Mouse (Mus musculus) left cerebral cortex, adult 2 months (tissue): ENCODE results near the gene Ptprf. TPM values are rescaled to one million over a fixed set of nuclear protein-coding genes. Genes with fewer than 3 reads are reported as not detected.

Source experiments
- DNase-seq, 2 experiments: peaks; one replicate each; pipeline ENCODE4 v3.0.0; 2021 to 2022; ENCODE audit warnings: low spot score in 2 of 2, mixed read lengths in 1 of 2; ENCODE audit errors: extremely low spot score in 1 of 2
- H3K27ac ChIP-seq: fragments of 200-600 bp; 2 replicates; pipeline ENCODE4 v1.8.1; 2022
- H3K4me3 ChIP-seq: fragments of 200-600 bp; 2 replicates; pipeline ENCODE4 v1.8.1; 2022
- CTCF ChIP-seq: fragments of 200-600 bp; IDR thresholded peaks from 2 replicates; pipeline ENCODE4 v1.8.1; 2022; ENCODE audit warnings: antibody characterized with exemption, mild to moderate bottlenecking, moderate library complexity
- intact Hi-C: fragments of 180-260 bp; cut with DNase I; formaldehyde crosslinking; loops from one replicate; pipeline ENCODE4 v1.15.1; 2025
- total RNA-seq, 2 experiments: library from RNA; stranded (reverse); gene quantifications; 2 replicates each; pipeline ENCODE4 v1.2.3; 2021

The Ptprf gene
- total RNA-seq, 2 experiments from 2014 or later: 118 to 119 TPM

DNA sequence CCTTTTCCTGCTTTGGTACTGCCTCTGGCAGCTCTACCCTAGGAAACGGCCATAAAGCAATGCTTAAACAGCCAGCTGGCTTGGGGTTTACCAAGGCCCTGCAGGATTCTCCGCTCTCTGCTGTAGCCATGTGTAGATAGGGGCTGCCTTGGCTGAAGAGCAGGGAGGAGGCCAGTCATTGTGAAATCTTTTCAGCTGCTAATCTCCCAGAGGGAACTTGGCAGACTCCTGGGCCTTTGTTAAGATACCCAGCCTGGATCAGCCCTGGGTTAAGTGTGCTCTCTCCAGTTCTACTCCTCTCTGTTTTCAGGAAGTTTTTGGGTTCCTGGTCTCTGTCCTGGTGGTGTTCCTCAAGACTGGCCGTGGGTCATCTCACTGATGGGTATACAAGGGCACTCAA is 43.9 kb downstream of the Ptprf start:
- no peak for TF ChIP-seq CTCF
- no peak for DNase-seq
- no peak overlapping the region for H3K4me3 ChIP-seq
- intact Hi-C loops: no loop called here
- H3K27ac ChIP-seq: no peak overlapping the region

DNA sequence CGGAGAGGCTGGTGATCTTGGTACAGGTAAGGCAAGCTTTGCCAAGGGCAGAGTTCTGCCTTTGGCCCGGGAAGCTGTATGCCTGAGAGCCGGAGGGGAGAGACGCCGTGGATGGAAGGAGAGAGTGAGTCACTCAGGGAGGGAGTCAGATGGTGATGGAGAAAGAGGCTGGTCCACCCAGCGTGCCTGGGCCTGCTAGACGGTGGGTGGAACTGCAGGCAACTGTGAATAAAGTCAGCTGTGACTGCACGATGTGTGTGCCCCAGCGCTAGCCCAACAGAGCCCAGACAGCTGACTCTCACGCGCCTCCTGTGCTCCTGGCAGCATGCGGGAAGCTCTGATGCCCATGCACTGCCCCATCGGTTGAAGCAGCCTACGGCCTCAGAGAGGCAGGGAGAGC is 45.4 kb downstream of the Ptprf start:
- intact Hi-C loops: no loop called here
- Histone ChIP-seq H3K27ac (peak overlapping the region; percentile 4; the same call in 1 of the 2 replicates), H3K4me3 (no peak overlapping the region)
- DNase-seq: peak; percentile 52 to 65
- no peak for TF ChIP-seq CTCF

DNA sequence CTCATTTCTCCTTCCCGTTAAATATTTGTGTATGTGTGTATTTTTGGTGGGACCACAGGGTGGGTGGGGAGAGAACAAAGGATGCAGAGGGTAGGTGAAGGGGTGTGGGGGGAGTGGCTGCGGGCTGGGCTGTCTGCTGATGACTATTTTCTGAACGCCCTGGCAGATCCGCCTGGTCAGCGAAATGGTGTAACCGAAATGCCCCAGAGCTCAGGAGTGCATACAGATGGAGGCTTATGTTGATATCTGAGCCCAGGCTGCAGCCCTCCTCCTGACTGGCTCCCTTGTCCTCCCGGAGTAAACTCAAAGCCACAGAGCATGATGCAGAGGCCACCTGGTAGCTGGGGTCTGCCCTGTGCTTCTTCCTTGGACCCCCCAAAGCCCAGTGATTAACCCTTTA is 47.4 kb downstream of the Ptprf start:
- H3K4me3 ChIP-seq: no peak overlapping the region
- DNase-seq: no peak
- TF ChIP-seq CTCF: no peak
- intact Hi-C loops: no loop called here
- no peak overlapping the region for H3K27ac ChIP-seq

DNA sequence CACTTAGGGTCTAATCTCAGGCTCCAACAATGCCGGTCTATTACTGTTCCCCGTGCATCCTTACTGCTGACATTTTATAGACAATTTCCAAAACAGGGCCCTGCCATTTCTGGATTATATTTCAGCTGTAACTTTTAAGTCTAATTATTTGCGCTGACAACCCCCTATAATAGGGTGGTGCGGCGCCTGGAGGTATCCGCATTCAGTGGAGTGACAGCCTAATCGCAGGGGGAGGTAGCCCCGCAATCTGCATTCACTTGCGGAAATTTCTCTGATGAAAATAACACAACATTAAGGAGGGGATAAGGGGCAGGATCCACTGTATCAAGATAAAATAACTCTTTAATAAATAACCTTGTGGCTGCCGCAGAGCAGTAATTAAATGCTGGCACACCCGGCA is 47.9 kb downstream of the Ptprf start:
- Histone ChIP-seq H3K27ac (no peak overlapping the region), H3K4me3 (no peak overlapping the region)
- intact Hi-C loops: no loop called here
- no peak for DNase-seq
- no peak for TF ChIP-seq CTCF

DNA sequence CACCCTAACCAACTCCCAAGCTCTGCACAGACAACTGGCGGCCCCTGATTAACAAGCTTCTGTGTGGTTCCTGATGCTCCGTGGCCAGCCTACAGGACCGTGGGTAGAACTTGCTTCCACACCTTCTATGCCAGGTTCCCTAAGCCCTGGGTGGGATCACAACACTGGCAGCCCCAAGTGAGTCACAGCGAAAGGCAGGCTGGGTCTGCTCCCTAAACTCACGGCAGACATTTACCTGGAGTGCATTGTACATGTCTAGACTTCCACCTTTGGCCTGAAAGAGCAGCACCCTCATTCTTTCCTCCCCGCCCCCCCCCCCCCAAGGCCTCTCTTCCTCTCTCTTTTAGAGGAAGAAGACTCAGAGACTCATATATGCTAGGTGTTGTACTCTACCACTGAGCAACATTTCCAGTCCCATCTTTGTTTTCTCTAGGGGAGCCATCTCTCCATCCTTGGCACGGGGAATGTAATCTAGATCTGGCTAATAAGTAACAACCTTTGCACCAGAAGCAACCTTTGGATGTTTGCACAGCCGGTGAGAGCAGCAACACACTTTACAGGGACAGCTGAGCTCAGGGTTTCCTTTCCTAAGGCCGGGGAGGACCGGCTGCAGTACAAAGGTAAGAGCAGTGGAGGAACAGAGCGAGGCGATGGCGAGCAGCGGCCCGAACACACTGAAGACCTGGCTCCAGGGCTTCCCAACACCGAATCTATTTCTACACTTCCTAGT is 51.1 kb downstream of the Ptprf start:
- intact Hi-C loops: no loop called here
- H3K4me3 ChIP-seq: no peak overlapping the region
- no peak for TF ChIP-seq CTCF
- no peak for DNase-seq
- H3K27ac ChIP-seq: no peak overlapping the region

DNA sequence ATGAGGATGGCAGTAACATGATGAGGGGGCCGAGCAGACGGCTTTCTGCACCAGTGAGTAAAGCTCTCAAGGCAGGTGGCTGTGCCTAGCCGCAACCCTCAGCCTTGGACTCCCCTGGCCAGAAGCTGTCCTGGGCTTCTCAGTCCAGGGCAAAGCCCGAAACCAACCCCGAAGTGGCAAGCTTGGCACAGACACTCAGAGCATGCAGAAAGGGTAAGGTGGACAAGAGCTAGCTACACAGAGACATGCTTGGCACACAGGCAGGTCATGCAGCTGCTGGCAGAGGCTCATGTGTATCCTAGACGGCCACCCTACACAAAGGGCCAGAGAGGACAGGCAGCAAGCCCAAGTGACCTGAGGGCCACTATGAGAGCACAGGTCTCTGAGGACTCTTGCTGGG is 52.5 kb downstream of the Ptprf start:
- no peak for TF ChIP-seq CTCF
- intact Hi-C loops: no loop called here
- no peak for DNase-seq
- Histone ChIP-seq H3K4me3 (no peak overlapping the region), H3K27ac (no peak overlapping the region)

DNA sequence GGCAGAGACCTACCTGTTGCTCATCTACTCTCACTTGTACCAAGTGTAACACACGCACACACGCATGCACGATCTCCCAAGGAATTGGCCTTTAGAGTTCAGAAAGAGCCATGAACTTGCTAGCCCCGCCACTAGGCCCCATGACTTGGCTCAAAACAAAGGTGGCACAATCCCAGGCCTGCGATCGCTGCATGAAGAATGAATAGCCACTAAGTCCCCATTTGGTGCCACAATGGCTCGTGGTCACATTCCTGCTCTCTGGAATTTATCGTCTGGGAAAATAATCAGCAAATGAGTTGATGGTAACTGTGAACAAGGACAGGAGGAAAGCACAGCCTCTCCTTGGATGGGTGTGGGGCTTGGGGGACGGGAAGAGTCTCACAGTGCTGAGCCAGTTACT is 54.3 kb downstream of the Ptprf start:
- TF ChIP-seq CTCF: no peak
- Histone ChIP-seq H3K27ac (no peak overlapping the region), H3K4me3 (no peak overlapping the region)
- DNase-seq: no peak
- intact Hi-C loops: no loop called here

DNA sequence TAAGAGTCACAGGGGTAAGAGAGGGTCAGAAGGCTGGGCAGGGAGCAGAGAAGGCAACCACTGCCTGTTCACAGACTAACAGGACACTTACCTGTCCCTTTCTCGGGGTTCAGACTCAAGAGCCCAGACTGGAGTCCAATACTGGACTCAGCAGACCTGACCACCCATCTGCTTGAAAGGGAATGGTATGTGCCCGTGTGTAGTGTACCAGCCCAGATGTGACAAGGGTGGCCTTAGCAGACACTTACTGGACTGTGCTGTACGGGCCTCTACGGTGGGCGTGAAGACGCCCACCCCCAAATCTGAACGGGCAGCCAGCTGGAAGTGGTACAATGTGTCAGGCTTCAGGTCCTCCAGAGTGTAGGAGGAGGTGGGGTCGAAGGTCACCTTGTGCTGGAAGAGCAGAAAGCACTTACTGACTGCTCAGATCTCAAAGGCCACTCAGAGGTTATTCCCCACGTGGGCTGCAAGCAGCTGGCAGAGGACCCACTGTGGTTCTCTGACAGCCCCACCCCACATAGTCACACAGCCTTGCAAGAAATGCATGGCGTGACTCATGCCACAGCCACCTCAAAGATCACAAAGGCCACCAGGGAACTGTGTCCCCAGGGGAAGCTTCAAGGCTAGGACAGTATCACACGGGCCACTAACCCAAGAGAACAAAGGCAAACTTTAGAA is 56.4 kb downstream of the Ptprf start:
- no peak for DNase-seq
- Histone ChIP-seq H3K27ac (no peak overlapping the region), H3K4me3 (no peak overlapping the region)
- intact Hi-C loops: no loop called here
- TF ChIP-seq CTCF: no peak

DNA sequence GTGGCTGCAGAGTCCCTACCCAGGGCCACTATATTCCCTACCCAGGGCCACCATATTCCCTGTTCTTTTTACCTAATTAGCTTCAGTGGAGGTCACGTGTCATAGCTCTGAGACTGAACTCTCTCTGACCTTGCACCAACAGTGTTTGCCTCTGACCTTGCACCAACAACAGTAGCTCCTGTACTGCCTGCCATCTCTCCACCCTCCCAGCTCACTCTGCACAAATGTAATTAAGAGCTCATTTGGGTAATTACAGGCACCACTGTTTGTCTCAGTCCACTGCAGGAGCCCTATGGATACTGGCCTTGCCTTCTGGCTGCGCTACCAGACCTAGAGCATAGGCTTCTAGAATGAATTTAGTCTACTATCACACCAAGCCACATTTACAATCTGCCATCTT is 57.3 kb downstream of the Ptprf start:
- H3K27ac ChIP-seq: no peak overlapping the region
- intact Hi-C loops: no loop called here

DNA sequence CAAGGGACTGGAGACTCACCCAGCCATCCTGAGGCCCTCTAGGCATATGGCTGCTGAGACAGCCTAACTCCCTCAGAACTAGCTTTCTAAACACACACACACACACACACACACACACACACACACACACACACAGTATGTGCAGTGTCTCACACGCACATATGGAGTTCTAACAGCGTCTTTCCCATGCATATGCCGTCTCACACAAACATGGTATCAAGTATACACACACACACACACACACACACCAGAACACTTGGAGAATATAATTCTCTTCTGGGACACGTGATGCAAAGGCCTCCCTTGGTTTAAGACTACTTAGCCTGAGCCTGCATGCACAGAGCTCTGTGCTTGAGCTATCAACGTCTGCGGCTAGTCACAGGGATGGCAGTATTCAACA is 59.3 kb downstream of the Ptprf start:
- intact Hi-C loops: no loop called here
- Histone ChIP-seq H3K27ac (no peak overlapping the region), H3K4me3 (no peak overlapping the region)
- DNase-seq: no peak
- no peak for TF ChIP-seq CTCF

More for the DNA sequence above, 57.3 kb downstream of the Ptprf start:
- no peak overlapping the region for H3K4me3 ChIP-seq
- no peak for TF ChIP-seq CTCF
- no peak for DNase-seq

DNA sequence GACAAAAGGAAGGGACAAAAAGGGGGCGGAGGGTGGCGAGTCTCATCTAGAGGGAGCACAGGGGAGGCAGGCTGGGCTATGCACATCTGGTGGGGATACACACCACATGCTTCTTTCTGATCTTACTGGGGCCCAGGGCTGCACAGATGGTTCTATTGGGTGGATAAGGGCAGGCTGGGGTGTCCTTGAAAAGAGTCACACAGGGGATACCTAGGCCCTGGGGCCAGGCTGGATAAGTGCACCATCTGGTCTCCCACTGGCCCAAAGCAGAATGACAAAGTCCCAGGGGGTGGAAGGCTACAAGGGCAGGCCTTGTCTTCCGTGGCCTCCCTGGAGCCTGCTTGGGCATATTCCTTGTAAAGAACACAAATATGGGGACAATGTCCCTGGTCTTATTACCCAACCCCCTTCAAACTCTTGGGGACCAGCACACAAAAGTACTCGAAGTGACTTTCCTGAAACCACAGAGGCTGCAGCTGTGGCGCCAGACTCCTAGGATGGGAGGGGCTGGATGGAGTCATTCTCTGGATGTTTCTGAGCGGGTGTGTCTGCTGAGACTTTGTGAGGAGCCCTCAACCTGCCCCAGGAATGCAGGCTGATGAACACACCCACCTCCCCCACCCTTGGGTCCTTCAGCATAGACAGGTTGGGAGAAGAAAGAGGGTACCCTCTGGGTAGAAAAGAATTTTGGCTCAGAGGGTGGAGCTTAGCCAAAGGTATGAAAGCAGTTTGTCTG is 62.0 kb downstream of the Ptprf start:
- intact Hi-C loops: no loop called here
- no peak overlapping the region for H3K27ac ChIP-seq
- DNase-seq: no peak

DNA sequence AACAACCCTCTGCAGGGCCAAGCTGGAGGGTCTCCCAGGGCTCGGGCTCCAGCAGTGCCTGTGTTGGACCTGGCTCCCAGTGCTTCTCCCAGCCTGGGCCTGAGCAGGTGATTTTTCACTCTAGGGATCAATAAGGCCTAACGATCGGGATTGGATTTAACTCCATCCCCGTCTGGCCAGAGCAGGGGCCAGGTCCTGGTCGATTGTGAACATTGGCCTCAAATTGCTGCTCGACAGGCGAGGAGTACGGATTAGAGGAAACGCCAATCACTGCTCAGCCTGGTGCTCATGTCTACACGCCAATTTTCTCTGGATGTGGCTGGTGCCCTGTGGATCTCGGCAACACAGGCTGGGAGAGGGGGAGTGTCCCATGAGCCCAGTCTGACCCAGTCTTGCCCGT is 63.8 kb downstream of the Ptprf start:
- TF ChIP-seq CTCF: no peak
- Histone ChIP-seq H3K4me3 (no peak overlapping the region), H3K27ac (no peak overlapping the region)
- intact Hi-C loops: no loop called here
- no peak for DNase-seq

More for the DNA sequence above, 62.0 kb downstream of the Ptprf start:
- H3K4me3 ChIP-seq: no peak overlapping the region
- no peak for TF ChIP-seq CTCF
